Mouse (Mus musculus) thymus, postnatal 14 days (tissue): ENCODE data around the gene Nsmce1.
"Not testable (repeated sequence)": the region's sequence is repeated elsewhere in the genome, so short reads cannot be mapped to it uniquely, and the experiment has no call there.

Experiments used
- DNase-seq: peaks from one replicate; pipeline ENCODE4 v3.0.0; 2021

Nsmce1 gene

DNA sequence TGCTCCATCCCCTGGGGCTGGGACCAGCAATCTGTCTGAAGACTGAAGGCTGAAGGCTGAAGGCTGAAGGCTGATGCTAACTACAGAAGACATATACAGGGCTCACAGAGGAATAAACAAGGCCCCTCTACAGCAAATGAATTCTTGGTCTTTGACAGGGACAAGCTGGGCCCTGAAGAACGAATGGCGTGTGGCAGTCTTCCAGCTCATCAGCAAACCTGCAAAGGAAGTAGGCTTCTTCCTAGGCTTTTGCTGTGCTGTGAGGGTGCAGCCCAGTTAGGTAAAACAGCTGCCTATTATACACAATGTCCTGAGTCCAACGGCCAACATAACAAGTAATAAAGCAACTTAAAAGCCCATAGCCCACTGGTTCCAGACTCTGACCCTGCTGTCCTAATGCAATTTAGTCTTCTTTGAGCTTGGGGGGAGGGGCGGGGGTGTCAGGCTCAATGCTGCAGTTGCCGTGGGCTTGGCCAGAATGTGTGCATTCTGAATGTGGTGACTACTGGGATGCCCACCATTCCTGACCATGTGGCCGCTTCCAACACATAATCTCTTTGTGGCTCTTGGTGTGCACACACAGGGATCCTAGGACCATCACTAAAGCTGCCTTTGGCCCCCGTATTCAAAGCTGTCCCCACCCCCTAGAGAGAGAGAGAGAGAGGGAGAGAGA lies 61.1 kb downstream of the Nsmce1 start:
- no peak for DNase-seq

DNA sequence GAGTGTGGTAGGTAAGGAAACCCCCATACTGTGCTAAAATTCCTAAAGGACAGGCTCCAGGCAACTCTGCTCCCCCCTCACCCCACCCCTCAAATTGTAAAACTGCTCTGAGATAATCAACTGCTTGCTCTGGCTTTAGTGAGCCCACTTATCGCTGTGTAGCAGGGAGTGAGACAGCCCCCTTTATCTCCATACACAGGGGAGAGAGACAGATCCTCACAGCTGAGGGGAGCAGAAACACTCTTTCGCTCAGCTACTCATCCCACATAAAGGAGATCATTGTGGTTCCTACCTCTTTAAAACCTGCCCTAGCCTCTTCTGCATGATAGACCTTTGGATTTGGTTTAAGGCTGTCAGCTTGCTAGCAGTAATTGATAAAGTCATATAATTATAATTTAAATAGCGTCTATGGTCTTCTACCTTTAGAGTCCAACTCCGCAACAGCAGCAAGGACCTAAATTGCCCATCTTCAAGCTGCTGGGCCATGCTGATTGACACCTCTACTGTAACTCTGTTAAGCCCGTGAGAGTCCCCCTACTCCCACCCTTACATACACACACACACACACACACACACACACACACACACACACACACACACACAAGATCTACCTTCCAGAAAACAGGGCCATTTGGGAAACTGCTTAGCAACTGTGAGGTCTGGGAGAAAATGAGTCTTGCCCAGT lies 62.4 kb downstream of the Nsmce1 start:
- not testable (repeated sequence) for DNase-seq

DNA sequence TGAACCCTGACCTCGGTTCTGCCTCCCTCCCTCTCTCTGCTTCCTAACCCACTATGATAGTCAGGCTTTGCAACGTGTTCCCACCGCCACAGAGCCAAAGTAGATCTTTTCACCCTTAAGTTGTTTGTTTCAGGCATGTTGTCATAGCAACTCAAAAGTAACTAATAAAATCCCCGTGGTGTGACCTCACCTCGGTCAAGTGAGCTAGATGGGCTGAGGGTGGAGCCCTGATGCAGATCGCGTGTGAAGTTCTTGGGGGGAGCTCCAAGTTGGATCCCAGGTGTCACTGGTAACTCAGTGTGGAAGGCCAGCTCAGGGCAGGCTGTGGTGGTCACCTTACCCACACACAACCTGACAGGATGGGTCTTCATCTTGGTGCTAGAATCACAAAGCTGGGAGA lies 63.0 kb downstream of the Nsmce1 start:
- DNase-seq = no peak

DNA sequence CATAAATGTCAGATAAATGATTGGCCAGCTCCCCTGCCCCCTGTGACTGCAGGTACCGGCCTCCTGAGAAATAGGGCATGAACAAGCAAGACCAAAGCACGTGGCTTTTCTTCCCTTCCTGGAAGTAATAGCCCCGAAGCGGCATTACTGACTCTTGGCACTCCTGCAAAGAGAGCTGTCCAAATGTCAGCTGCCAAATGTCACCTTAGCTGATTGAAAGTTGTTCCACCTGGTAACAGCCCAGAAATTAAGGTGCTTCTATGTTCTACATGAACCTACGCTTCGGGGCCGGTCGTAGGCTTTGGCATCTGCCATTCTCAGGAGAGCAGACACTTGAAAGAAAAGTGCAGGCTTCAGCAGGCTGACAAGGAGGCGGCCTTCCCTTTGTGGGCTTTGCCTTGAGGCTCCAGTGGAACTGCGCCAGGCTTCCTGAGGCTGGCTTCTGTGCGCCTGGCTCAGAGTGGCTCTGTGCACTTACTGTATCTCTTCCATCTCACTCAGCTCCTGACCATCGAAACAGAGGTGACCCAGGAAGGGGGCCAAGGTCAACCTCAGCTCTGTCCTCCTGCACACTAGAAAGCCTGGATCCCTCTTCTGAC lies 63.8 kb downstream of the Nsmce1 start:
- DNase-seq = no peak

DNA sequence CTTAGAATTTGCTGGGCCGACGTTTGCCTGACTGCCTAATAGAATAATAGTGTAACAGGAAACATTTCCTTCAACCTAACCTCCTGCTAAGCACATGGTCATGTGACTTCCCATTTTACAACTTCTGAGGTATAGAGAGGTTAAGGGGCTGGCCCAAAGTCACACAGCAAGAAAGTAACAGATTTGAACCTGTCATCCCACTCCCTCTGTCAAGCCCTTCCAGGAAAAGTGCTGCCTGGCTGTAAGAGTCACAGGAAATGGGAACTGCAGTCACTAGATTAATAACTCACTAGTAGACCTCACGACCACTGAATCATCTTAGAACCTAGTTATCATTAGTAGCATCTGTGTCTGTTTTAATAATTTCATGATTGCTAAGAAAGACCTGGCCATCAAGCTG lies 68.3 kb downstream of the Nsmce1 start:
- DNase-seq = peak; percentile 12

DNA sequence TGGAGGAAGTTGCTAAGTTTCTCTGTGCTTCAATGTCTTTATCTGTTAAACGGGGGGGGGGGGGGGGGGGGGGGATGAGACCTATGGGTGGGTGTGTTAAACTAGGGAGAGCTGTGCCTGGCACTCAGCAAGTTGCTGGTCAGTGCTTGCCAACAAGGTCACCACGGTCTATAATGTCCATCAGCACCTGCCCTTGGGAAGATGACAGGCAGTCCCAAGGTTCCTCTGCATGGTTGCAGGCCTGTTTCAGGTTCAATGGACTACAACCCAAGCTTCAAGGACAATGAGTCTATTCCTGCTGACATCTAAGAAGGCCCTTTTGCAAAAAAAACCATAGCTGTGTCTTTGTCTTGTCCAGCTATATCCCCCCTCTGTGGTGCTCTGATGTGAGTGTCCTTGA lies 69.5 kb downstream of the Nsmce1 start:
- DNase-seq = no peak

DNA sequence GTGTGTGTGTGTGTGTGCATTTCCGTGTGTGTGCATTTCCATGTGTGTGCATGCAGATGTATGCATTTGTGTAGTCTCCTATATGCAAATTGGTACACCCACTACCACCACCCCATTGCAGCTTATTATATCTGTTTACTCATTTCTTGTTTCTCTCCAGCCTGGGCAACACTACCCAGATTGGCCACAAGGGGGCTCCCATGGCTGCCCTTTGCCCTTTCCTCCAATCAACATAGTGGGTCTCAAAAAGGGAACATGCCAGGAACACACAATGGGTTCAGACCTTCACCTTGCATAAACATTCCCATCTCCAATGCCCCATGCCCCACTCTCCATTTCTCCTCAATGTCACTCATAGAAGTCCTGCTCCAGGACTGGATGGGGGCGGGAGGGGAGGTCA lies 71.2 kb downstream of the Nsmce1 start:
- peak; percentile 87 for DNase-seq

DNA sequence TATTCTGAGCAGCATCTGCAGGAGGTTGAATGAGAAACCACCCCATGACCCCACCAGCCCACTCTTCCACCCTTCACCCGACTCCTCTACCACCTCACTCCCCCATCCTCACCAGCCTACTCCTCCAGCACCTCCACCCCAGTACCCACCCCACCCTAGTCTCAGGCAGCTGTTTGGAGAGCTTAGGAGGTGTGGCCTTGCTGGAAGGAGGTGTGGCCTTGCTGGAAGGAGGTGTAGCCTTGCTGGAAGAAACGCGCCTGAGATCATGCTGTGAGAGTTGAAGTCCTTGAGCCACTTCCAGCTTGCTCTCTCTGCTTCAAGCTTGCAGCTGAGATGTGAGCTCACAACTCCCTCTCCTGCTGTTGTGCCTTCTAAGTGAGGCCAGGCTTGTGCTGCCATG lies 73.0 kb downstream of the Nsmce1 start:
- DNase-seq = peak; percentile 38
